Mouse (Mus musculus): ENCODE data around the gene Tnfrsf11a. TPM values are rescaled to one million over a fixed set of nuclear protein-coding genes. Genes with fewer than 3 reads are reported as not detected.
"Not testable (repeated sequence)": the region's sequence is repeated elsewhere in the genome, so short reads cannot be mapped to it uniquely, and the experiment has no call there.

Gene Tnfrsf11a
- total and polyA plus RNA-seq, 3 experiments = 0.11 TPM; not detected in 2

- DNase-seq (ENCODE audit: low spot score) (no peak), ATAC-seq (ENCODE audit: extremely low read depth, insufficient number of reproducible peaks, low FRiP score, poor library complexity, severe bottlenecking) (no peak)
- H3K4me1 ChIP-seq (ENCODE audit: insufficient read depth, low read depth, low read length) = no peaks in the 10 kb centered on the region
- no peaks in the 10 kb centered on the region for H3K27me3 ChIP-seq (ENCODE audit: insufficient read depth, low read length)
- TF ChIP-seq GATA1 (IDR thresholded peaks at IDR 0.05; ENCODE audit: borderline replicate concordance, low read length) (no peak), CTCF (IDR thresholded peaks at IDR 0.05; ENCODE audit: low read depth, low read length) (no peak), TAL1 (conservative IDR thresholded peaks at IDR 0.05; ENCODE audit: low read depth, low read length) (no peak), POLR2AphosphoS5 (IDR thresholded peaks at IDR 0.05; ENCODE audit: insufficient replicate concordance, low read depth, low read length) (no peak), GATA2 (IDR thresholded peaks at IDR 0.05; ENCODE audit: borderline replicate concordance, low read depth, low read length) (no peak)
- no peaks in the 10 kb centered on the region for H3K36me3 ChIP-seq (replicated peaks)
- no peaks in the 10 kb centered on the region for H3K9me3 ChIP-seq (replicated peaks)
- H3K4me3 ChIP-seq (ENCODE audit: low read depth, low read length) = no peak overlapping the region
Measured at GRCm38 (mm10) chr1:105807028-105807722, 26.7 kb downstream of the Tnfrsf11a start.

GRCm38 (mm10) chr1:105812027-105812426, 31.5 kb downstream of the Tnfrsf11a start:
- ATAC-seq (ENCODE audit: extremely low read depth, insufficient number of reproducible peaks, low FRiP score, poor library complexity, severe bottlenecking); H3K9me3 ChIP-seq (replicated peaks); H3K4me1 ChIP-seq (ENCODE audit: insufficient read depth, low read depth, low read length); DNase-seq (ENCODE audit: low spot score); H3K4me3 ChIP-seq (ENCODE audit: low read depth, low read length); H3K27me3 ChIP-seq (ENCODE audit: insufficient read depth, low read length); H3K36me3 ChIP-seq (replicated peaks): not testable (repeated sequence)

GRCm38 (mm10) chr1:105812960-105813708, 32.6 kb downstream of the Tnfrsf11a start:
- TF ChIP-seq GATA1 (IDR thresholded peaks at IDR 0.05; ENCODE audit: borderline replicate concordance, low read length) = no peak
- no peak for TF ChIP-seq POLR2AphosphoS5 (IDR thresholded peaks at IDR 0.05; ENCODE audit: insufficient replicate concordance, low read depth, low read length)
- TF ChIP-seq GATA2 (IDR thresholded peaks at IDR 0.05; ENCODE audit: borderline replicate concordance, low read depth, low read length) = no peak
- TF ChIP-seq CTCF (IDR thresholded peaks at IDR 0.05; ENCODE audit: low read depth, low read length) = no peak
- no peak for TF ChIP-seq TAL1 (conservative IDR thresholded peaks at IDR 0.05; ENCODE audit: low read depth, low read length)
- DNase-seq (ENCODE audit: low spot score) (no peak), ATAC-seq (ENCODE audit: extremely low read depth, insufficient number of reproducible peaks, low FRiP score, poor library complexity, severe bottlenecking) (no peak)
- H3K27me3 ChIP-seq (ENCODE audit: insufficient read depth, low read length) = peaks cover 6% of the 10 kb centered on the region; the same call in 1 of the 2 replicates
- H3K9me3 ChIP-seq (replicated peaks) = no peaks in the 10 kb centered on the region
- 0 out of 2 replicates have a peak overlapping the region, but pooled peaks have one; percentile 6 for H3K4me3 ChIP-seq (ENCODE audit: low read depth, low read length)
- no peaks in the 10 kb centered on the region for H3K4me1 ChIP-seq (ENCODE audit: insufficient read depth, low read depth, low read length)
- no peaks in the 10 kb centered on the region for H3K36me3 ChIP-seq (replicated peaks)

- ATAC-seq (ENCODE audit: extremely low read depth, insufficient number of reproducible peaks, low FRiP score, poor library complexity, severe bottlenecking) = no peak
- Histone ChIP-seq H3K9me3 (replicated peaks) (no peaks in the 10 kb centered on the region), H3K4me1 (ENCODE audit: insufficient read depth, low read depth, low read length) (no peaks in the 10 kb centered on the region)
Measured at GRCm38 (mm10) chr1:105813709-105814061, 33.2 kb downstream of the Tnfrsf11a start.

GRCm38 (mm10) chr1:105814402-105815270, 34.1 kb downstream of the Tnfrsf11a start:
- TF ChIP-seq CTCF (IDR thresholded peaks at IDR 0.05; ENCODE audit: low read depth, low read length) (no peak), POLR2AphosphoS5 (IDR thresholded peaks at IDR 0.05; ENCODE audit: insufficient replicate concordance, low read depth, low read length) (no peak), TAL1 (conservative IDR thresholded peaks at IDR 0.05; ENCODE audit: low read depth, low read length) (no peak), GATA1 (IDR thresholded peaks at IDR 0.05; ENCODE audit: borderline replicate concordance, low read length) (no peak), GATA2 (IDR thresholded peaks at IDR 0.05; ENCODE audit: borderline replicate concordance, low read depth, low read length) (no peak)
- H3K36me3 ChIP-seq (replicated peaks) = no peaks in the 10 kb centered on the region
- ATAC-seq (ENCODE audit: extremely low read depth, insufficient number of reproducible peaks, low FRiP score, poor library complexity, severe bottlenecking) (no peak), DNase-seq (ENCODE audit: low spot score) (no peak)
- no peak overlapping the region for H3K4me3 ChIP-seq (ENCODE audit: low read depth, low read length)
- no peaks in the 10 kb centered on the region for H3K9me3 ChIP-seq (replicated peaks)
- H3K4me1 ChIP-seq (ENCODE audit: insufficient read depth, low read depth, low read length) = no peaks in the 10 kb centered on the region
- peaks cover 6% of the 10 kb centered on the region; the same call in 1 of the 2 replicates for H3K27me3 ChIP-seq (ENCODE audit: insufficient read depth, low read length)

More at GRCm38 (mm10) chr1:105813709-105814061, 33.2 kb downstream of the Tnfrsf11a start:
- no peak; the same call in 1 of the 2 replicates for TF ChIP-seq POLR2AphosphoS5 (IDR thresholded peaks at IDR 0.05; ENCODE audit: insufficient replicate concordance, low read depth, low read length)
- no peak for TF ChIP-seq CTCF (IDR thresholded peaks at IDR 0.05; ENCODE audit: low read depth, low read length)
- no peak for TF ChIP-seq GATA1 (IDR thresholded peaks at IDR 0.05; ENCODE audit: borderline replicate concordance, low read length)
- TF ChIP-seq TAL1 (conservative IDR thresholded peaks at IDR 0.05; ENCODE audit: low read depth, low read length) = no peak
- no peak for TF ChIP-seq GATA2 (IDR thresholded peaks at IDR 0.05; ENCODE audit: borderline replicate concordance, low read depth, low read length)
- no peak for DNase-seq (ENCODE audit: low spot score)
- Histone ChIP-seq H3K4me3 (ENCODE audit: low read depth, low read length) (0 out of 2 replicates have a peak overlapping the region, but pooled peaks have one; percentile 6), H3K27me3 (ENCODE audit: insufficient read depth, low read length) (peaks cover 6% of the 10 kb centered on the region; the same call in 1 of the 2 replicates), H3K36me3 (replicated peaks) (no peaks in the 10 kb centered on the region)

GRCm38 (mm10) chr1:105815310-105815709, 34.8 kb downstream of the Tnfrsf11a start:
- no peaks in the 10 kb centered on the region for H3K4me1 ChIP-seq (ENCODE audit: insufficient read depth, low read depth, low read length)
- ATAC-seq (ENCODE audit: extremely low read depth, insufficient number of reproducible peaks, low FRiP score, poor library complexity, severe bottlenecking) (no peak), DNase-seq (ENCODE audit: low spot score) (no peak)
- H3K4me3 ChIP-seq (ENCODE audit: low read depth, low read length) = no peak overlapping the region
- no peaks in the 10 kb centered on the region for H3K9me3 ChIP-seq (replicated peaks)
- peaks cover 6% of the 10 kb centered on the region; the same call in 1 of the 2 replicates for H3K27me3 ChIP-seq (ENCODE audit: insufficient read depth, low read length)
- TF ChIP-seq GATA2 (IDR thresholded peaks at IDR 0.05; ENCODE audit: borderline replicate concordance, low read depth, low read length) (no peak), GATA1 (IDR thresholded peaks at IDR 0.05; ENCODE audit: borderline replicate concordance, low read length) (no peak), POLR2AphosphoS5 (IDR thresholded peaks at IDR 0.05; ENCODE audit: insufficient replicate concordance, low read depth, low read length) (no peak), TAL1 (conservative IDR thresholded peaks at IDR 0.05; ENCODE audit: low read depth, low read length) (no peak)
- H3K36me3 ChIP-seq (replicated peaks) = no peaks in the 10 kb centered on the region
